Mouse (Mus musculus): ENCODE results near the gene Ciita.

Gene Ciita

GRCm38 (mm10) chr16:10518030-10518429 is 38.2 kb downstream of the Ciita start:
- no peak for DNase-seq (ENCODE audit: low spot score)

GRCm38 (mm10) chr16:10520908-10521614 is 41.2 kb downstream of the Ciita start:
- DNase-seq (ENCODE audit: low spot score) = peak; percentile 73

GRCm38 (mm10) chr16:10522811-10523210 is 43.0 kb downstream of the Ciita start:
- DNase-seq (ENCODE audit: low spot score) = peak; percentile 77

- DNase-seq (ENCODE audit: low spot score) = no peak
Measured at GRCm38 (mm10) chr16:10523650-10524049, 43.8 kb downstream of the Ciita start.

- DNase-seq (ENCODE audit: low spot score) = no peak
Measured at GRCm38 (mm10) chr16:10524866-10525609, 45.2 kb downstream of the Ciita start.

- DNase-seq (ENCODE audit: low spot score) = no peak
Measured at GRCm38 (mm10) chr16:10525610-10525980, 45.7 kb downstream of the Ciita start.

GRCm38 (mm10) chr16:10527046-10527644 is 47.3 kb downstream of the Ciita start:
- no peak for DNase-seq (ENCODE audit: low spot score)

- no peak for DNase-seq (ENCODE audit: low spot score)
Measured at GRCm38 (mm10) chr16:10528382-10528781, 48.5 kb downstream of the Ciita start.

- DNase-seq (ENCODE audit: low spot score) = no peak
Measured at GRCm38 (mm10) chr16:10530179-10530578, 50.3 kb downstream of the Ciita start.

GRCm38 (mm10) chr16:10533781-10534180 is 53.9 kb downstream of the Ciita start:
- no peak for DNase-seq (ENCODE audit: low spot score)

GRCm38 (mm10) chr16:10534567-10534966 is 54.7 kb downstream of the Ciita start:
- DNase-seq (ENCODE audit: low spot score) = peak; percentile 33

- DNase-seq (ENCODE audit: low spot score) = no peak
Measured at GRCm38 (mm10) chr16:10536323-10536722, 56.5 kb downstream of the Ciita start.

- no peak for DNase-seq (ENCODE audit: low spot score)
Measured at GRCm38 (mm10) chr16:10536961-10537360, 57.1 kb downstream of the Ciita start.

GRCm38 (mm10) chr16:10540763-10541597 is 61.1 kb downstream of the Ciita start:
- no peak for DNase-seq (ENCODE audit: low spot score)

GRCm38 (mm10) chr16:10541598-10541930 is 61.7 kb downstream of the Ciita start:
- peak; percentile 18 for DNase-seq (ENCODE audit: low spot score)

- peak; percentile 17 for DNase-seq (ENCODE audit: low spot score)
Measured at GRCm38 (mm10) chr16:10542266-10542665, 62.4 kb downstream of the Ciita start.

- peak; percentile 95 for DNase-seq (ENCODE audit: low spot score)
Measured at GRCm38 (mm10) chr16:10542698-10543365, 63.0 kb downstream of the Ciita start, which contains the start of gene Dexi. Gene Dexi, minus strand, starts transcription at chr16:10543054.

- peak; percentile 97 for DNase-seq (ENCODE audit: low spot score)
Measured at GRCm38 (mm10) chr16:10544995-10545622, 65.2 kb downstream of the Ciita start, which contains the start of gene Clec16a. Gene Clec16a, plus strand, starts transcription at chr16:10545339.

GRCm38 (mm10) chr16:10546865-10547264 is 67.0 kb downstream of the Ciita start:
- DNase-seq (ENCODE audit: low spot score) = no peak

GRCm38 (mm10) chr16:10548938-10549337 is 69.1 kb downstream of the Ciita start:
- DNase-seq (ENCODE audit: low spot score) = no peak

- DNase-seq (ENCODE audit: low spot score) = no peak
Measured at GRCm38 (mm10) chr16:10549600-10549999, 69.7 kb downstream of the Ciita start.
